Mouse (Mus musculus) spleen, postnatal 10 days (tissue): ENCODE measurements around the gene Muc2.

Source experiments
- DNase-seq, 2 experiments: peaks; one replicate each; pipeline ENCODE4 v3.0.0; 2021 to 2022; ENCODE audit warnings: low spot score in 2 of 2

Muc2 gene

DNA sequence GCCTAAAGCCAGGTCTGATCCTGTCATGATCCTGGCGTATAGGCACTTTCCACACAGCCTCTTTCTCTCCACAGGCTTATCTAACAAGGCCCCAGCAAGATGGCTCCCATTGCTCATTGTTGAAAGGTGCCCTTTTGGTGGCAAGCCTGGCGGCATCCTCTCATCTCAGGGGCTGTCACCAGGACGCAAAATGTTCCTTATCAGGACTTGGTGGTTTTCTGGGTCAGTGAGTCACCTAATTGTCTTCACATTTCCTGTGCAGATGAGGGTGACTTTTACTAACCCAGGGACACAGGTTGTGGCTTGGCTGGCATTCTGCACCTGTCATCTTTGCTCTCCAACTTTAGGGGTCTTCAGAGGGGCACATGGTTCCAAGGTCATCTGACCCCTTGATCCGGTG lies 68.2 kb downstream of the Muc2 start:
- no peak for DNase-seq

DNA sequence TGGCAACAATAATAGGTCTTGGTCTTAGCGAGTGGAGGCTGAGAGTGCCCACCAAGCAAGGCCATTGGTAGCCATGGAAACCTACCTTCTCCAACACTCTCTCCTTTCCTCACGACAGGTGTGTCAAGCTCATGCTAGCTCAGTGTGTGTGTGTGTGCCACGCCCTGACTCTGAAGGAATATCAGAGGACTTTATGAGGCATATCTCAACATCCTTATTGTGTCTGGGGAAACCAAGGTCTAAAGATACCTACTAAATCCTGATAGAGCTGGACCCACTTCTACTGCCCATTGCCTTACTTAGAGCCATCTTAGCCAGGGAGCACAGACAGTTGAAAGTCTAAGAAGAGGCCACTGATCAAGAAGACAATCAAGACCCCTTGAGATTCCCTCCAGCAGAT lies 80.4 kb downstream of the Muc2 start:
- DNase-seq, result no peak

DNA sequence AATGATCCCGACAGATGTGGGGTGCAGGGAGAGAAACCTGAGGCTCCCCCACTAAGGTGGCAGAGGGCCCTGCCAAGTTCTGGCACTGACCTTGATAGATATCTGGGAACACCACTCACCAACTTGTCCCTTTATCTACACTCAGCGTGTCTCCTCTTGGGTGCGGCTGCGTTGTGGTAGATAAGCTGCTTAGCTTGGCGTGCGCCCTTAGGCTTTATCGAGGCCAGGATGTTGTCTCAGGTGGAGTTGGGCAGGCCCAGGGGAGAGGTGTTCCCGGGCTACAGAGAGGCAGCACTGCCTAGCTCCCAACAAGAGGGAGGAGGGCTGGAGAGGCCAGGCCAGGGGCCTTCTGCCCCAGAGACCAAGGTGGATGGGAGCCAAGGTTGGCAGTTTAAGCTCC lies 80.8 kb downstream of the Muc2 start:
- DNase-seq, result peak; percentile 74 to 80

DNA sequence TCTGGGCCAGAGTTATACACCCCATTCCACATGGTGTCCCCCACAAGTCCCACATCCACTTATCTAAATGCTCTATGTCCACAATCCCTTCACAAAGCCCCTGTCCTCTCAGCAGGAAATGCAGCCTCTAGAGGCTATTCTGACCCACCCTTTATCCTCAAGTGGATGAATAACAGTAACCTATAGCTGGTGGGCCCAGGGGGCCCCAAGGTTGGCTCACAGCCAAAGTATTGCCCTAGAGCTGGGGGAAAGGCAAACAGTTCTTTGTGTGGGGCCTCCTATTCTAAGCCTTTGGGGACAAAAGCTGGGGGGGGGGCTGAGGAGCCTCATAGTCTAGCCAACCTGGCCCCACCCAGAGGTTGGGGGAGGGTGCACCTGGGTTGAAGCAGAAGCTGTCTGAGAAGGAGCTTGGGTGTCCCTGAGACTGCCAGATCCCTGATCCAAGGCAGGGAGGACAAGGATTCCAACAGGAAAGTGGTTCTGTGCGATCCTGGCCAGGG lies 82.0 kb downstream of the Muc2 start:
- no peak for DNase-seq

DNA sequence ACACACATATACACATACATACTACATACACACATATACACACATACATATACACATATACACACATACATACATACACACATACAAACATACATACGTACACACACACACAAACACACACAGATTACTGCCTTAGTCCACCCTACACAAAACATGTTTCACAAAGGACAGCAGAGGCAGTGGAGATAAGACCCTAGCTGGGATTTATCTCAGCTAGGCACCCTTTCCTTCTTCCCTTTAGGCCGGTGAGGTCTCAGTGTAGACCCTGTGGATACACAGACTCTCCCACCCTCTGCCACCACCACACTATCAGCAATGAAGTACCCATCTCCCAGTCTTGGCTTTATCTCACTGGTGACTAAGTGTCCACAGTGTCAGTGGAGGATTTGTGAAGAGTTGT lies 84.7 kb downstream of the Muc2 start:
- no peak for DNase-seq

DNA sequence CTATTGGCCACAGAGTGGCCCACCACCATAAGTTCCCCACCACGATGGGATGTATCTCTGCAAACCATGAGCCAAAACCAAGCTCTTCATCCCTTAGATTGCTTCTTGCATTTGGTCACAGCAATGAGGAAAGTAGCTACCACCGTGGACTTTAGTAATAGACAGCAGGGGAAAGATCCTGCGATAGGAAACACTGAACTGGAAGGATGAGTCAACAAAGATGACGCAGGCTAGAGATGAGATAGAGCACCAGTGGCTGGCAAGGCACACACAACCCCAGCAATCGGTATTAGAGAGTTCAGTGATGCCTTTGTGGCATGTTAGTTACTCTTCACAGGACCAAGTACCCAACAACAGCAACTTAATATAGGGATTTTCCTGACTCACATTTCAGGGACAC lies 86.1 kb downstream of the Muc2 start:
- DNase-seq, result no peak

DNA sequence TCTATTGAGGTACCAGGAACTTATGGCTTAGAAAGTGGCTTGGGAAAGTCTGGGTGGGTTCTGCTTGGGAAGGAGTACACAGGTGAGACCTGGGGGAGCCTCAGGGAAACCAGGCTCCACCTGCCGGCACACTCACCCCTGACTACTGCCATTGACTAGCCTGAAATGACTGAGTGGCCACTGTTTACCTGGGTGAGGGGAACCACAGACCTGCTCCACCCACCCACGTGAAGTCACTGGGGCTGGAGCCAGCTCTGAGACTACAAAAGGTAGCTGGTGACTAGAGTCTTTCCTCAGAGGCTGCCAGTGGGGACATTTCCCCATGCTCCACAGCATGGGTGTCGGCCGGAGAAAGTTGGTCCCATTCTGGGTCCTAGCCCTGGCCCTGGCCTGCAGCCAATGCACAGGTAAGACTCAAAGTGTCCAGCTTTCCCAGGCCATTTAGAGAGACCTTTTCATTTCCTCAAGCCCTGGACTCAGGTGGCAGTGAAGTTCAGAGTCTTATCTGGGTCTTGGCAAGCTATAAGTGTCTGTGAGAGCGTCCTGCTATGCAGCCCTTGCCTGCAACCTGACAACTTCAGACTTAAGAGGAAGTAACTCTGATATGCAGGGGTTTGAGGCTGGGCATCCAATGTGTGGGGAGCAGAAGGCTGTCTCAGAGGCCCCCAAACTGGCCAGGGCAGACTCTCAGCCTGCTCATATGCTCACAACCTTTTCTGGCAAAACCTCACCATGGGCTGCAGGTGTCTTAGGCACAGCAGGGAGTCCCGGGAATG lies 98.7 kb downstream of the Muc2 start, which contains the start of gene Muc5ac:
TSS of gene Muc5ac (plus strand) at position 296 of the 776 bp plus-strand sequence.
- DNase-seq, result no peak

GRCm38 (mm10) chr7:141794251-141794650 lies 104.1 kb downstream of the Muc2 start:
- no peak for DNase-seq

DNA sequence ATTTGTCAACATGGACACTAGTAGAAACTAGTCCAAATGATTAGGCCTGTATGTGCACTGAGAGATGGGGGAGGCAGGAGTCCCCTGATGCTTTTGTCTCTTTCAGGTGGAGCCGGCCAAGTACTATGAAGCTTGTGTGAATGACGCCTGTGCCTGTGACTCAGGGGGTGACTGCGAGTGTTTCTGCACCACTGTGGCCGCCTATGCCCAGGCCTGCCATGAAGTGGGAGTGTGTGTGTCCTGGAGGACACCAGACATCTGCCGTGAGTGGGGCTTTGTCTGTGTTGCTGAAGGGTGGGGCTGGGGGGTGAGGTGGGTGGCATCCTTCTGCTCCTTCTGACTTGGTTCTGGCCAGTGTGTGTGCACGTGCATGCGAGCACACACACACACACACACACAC lies 113.1 kb downstream of the Muc2 start:
- no peak for DNase-seq
